Mouse (Mus musculus) kidney, adult 2 months (tissue): ENCODE results near the gene Gm37240. TPM values are rescaled to one million over a fixed set of nuclear protein-coding genes. Genes with fewer than 3 reads are reported as not detected.
A peak's percentile ranks its signal among the peaks of the same experiment; 100 is the strongest.
"Not testable (repeated sequence)": the region's sequence is repeated elsewhere in the genome, so short reads cannot be mapped to it uniquely, and the experiment has no call there.

ENCODE experiments used
- DNase-seq: peaks from one replicate; pipeline ENCODE4 v3.0.0; 2021
- H3K27ac ChIP-seq: fragments of 200-500 bp; 2 replicates; pipeline ENCODE4 v1.5.1; 2012; ENCODE audit warnings: low read depth, low read length, control low read depth, inconsistent platforms; ENCODE audit not compliant: insufficient read depth
- H3K27me3 ChIP-seq: fragments of 200-500 bp; replicated peaks from 2 replicates; pipeline ENCODE4 v1.6.1; 2012; ENCODE audit warnings: mild to moderate bottlenecking, moderate library complexity, low read length, inconsistent platforms; ENCODE audit not compliant: control insufficient read depth, insufficient read depth
- H3K36me3 ChIP-seq: fragments of 200-500 bp; 2 replicates; pipeline ENCODE4 v1.6.1; 2012; ENCODE audit warnings: mild to moderate bottlenecking, moderate library complexity, low read length, inconsistent platforms; ENCODE audit not compliant: control insufficient read depth, insufficient read depth
- H3K4me1 ChIP-seq: fragments of 200-500 bp; 2 replicates; pipeline ENCODE4 v1.6.1; 2011; ENCODE audit warnings: low read length; ENCODE audit not compliant: control insufficient read depth, insufficient read depth
- H3K4me3 ChIP-seq: fragments of 200-500 bp; 2 replicates; pipeline ENCODE4 v1.5.1; 2011; ENCODE audit warnings: mild to moderate bottlenecking, low read depth, low read length, control low read depth; ENCODE audit not compliant: insufficient read depth
- CTCF ChIP-seq: fragments of 200-500 bp; conservative IDR thresholded peaks from 2 replicates; pipeline ENCODE4 v1.5.1; 2011; ENCODE audit warnings: low read depth, mild to moderate bottlenecking, control low read depth, low read length, moderate library complexity, mixed read lengths; ENCODE audit not compliant: insufficient read depth, insufficient read length
- POLR2A ChIP-seq: fragments of 200-500 bp; IDR thresholded peaks from one replicate; pipeline ENCODE4 v1.6.1; 2011; ENCODE audit warnings: low read depth, low read length, control low read depth
- WGBS: fragments of 180-500 bp; shearing (Covaris S2); methylation state at CpG from one replicate; pipeline ENCODE4 v1.1.7; 2018; 5-methylcytosine and 5-hydroxymethylcytosine counted together
- polyA plus RNA-seq: library from polyadenylated mRNA; depleted of rRNA; stranded (reverse); fragments of >200 nt; gene quantifications from 2 replicates; pipeline ENCODE4 v1.2.3, GENCODE M21; 2012

Gene Gm37240
- polyA plus RNA-seq, 1 experiment = 5.5 TPM

DNA sequence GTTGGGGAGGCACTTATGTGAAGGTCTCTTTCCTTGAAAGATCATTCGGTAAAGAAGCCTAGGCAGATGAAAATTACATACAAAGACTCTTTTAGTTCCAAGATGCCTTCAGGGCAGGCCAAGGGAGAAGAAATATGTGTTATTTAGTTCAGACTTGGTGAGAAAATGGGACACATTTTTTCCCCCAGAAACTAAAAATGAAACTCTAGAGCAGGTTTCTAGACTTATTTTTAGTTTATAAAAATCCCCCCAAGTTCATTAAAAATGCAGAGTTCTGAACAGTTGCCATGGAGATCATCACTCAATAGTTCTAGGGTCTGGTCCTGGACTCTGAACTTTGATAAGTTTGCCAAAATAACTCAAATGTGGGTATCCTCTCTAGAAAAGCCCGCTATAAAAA lies 1226.9 kb downstream of the Gm37240 start:
- H3K27ac ChIP-seq = no peak overlapping the region
- H3K36me3 ChIP-seq = no peaks in the 10 kb centered on the region
- WGBS = 75% methylated on average over 2 of the region's 2 CpGs
- H3K27me3 ChIP-seq = no peaks in the 10 kb centered on the region
- no peaks in the 10 kb centered on the region for H3K4me1 ChIP-seq
- no peak overlapping the region for H3K4me3 ChIP-seq
- no peak for DNase-seq
- TF ChIP-seq POLR2A (no peak), CTCF (no peak)

DNA sequence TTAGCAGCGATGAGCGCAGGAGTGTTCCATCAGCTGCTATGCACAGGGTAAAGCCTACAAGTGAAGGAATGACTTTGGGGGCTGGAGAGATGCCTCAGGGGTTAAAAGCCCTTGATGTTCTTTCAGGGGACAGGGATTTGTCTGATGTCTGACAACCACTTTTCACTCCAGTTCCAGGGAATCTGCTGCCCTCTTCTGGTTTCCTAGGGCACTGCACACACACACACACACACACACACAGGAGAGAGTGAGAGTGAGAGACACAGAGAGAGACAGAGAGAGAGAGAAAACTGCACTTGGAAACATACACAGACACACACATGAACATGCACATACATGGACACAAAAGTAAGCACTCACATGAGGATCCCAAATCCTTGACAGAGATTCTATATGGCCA lies 1228.4 kb downstream of the Gm37240 start:
- H3K4me3 ChIP-seq = no peak overlapping the region
- no peak overlapping the region for H3K27ac ChIP-seq
- TF ChIP-seq CTCF (0 out of 2 replicates have a peak, but pooled peaks have one; percentile 16), POLR2A (no peak)
- no peaks in the 10 kb centered on the region for H3K4me1 ChIP-seq
- 98% methylated on average over 2 of the region's 2 CpGs for WGBS
- DNase-seq = no peak
- H3K36me3 ChIP-seq = no peaks in the 10 kb centered on the region
- H3K27me3 ChIP-seq = no peaks in the 10 kb centered on the region

DNA sequence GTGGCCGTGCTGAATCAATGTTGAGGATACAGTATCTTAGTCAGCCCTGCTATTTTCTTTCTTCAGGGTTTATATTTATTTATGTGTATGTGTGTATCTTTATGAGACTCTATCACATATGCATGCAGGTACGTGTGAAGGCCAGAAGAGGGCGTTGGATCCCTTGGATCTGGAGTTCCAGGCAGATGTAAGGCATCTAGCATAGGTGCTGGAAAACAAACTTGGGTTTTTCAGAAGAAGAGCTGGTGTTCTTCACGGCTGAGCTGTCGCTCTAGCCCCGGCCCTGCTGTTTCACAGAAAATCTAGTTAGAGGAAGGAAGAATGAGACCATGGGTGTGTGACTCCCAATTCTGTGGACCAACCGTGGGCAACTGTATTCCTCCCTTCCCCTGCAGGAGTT lies 1229.3 kb downstream of the Gm37240 start:
- TF ChIP-seq POLR2A = no peak
- no peak for TF ChIP-seq CTCF
- no peaks in the 10 kb centered on the region for H3K27me3 ChIP-seq
- DNase-seq = no peak
- H3K36me3 ChIP-seq = no peaks in the 10 kb centered on the region
- 83% methylated on average over 7 of the region's 7 CpGs for WGBS
- H3K27ac ChIP-seq = no peak overlapping the region
- no peak overlapping the region for H3K4me3 ChIP-seq
- no peaks in the 10 kb centered on the region for H3K4me1 ChIP-seq

DNA sequence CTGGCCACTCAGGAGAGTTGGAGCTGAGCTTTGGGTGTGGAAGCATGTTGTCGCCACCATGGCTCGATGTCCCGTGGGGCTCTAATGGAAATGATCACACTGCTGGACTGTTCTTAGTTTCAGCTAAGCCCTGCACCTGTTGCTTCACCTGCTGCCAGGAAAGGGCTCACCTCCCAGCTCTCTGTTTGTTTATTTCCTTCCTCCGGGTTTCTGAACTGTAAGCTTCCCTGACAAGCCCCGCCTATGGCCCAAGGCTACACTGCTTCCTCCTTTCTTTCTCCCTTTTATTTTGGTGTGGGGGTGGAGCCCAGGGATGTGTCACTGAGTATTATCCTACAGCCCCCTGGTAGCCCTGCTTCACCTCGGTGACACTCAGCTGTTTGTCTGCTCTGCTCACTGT lies 1230.1 kb downstream of the Gm37240 start:
- Histone ChIP-seq H3K36me3 (no peaks in the 10 kb centered on the region), H3K4me3 (no peak overlapping the region), H3K27ac (no peak overlapping the region), H3K27me3 (no peaks in the 10 kb centered on the region), H3K4me1 (no peaks in the 10 kb centered on the region)
- WGBS = 60% methylated on average over 6 of the region's 6 CpGs
- DNase-seq = no peak
- TF ChIP-seq POLR2A = no peak
- no peak for TF ChIP-seq CTCF

DNA sequence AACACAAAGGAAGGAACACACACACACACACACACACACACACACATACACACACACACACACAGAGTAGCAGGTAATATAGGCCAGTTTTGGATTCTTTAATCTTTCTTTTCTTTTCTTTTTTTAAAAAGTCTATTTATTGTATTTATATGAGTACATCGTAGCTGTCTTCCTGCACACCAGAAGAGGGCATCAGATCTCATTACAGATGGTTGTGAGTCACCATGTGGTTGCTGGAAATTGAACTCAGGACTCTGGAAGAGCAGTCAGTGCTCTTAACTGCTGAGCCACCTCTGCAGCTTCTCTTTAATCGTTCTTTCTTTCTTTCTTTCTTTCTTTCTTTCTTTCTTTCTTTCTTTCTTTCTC lies 1231.5 kb downstream of the Gm37240 start:
- H3K4me1 ChIP-seq, H3K27ac ChIP-seq, H3K36me3 ChIP-seq, H3K4me3 ChIP-seq, H3K27me3 ChIP-seq, DNase-seq: not testable (repeated sequence)
- 78% methylated on average over 2 of the region's 2 CpGs for whole genome bisulfite sequencing

DNA sequence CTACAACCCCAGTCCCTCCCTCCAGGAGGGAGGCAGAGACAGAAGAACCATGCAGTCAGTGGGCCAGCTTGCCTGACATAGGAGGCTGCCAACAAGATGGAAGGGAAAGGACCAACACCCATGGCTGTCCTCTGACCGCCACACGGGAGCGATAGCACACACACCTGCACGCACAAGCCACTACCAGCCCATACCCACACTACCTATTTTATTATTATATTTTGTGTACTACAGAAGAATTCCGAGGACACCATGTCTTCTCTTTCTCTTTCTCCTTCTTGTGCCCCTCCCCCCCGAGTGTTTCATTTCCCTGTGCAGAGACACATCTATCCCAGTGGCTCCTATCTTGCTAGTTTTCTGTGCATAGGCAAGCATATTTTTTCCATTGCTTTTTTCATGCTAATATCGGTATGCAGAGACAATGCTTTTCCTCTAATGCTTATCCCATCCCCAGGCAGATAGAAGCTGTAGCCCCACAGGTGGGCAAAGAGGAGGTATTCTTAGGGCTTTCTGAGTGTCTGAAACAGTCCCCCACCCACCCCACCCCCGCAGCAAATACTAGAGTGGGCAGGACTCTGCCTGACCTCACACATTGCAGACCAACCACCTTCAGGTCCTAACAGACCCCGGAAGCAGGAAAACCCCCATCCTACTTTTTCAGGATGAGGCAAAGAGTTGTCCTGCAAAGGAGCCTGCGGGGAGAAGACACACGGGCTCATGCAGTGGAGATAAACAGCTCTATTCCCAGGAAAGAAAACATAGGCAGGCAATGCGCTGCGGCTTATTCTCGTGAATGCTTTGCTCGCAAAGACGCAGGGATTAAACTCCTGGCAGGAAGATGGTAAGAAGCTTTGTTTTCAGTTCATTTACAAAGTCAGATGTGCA lies 1232.2 kb downstream of the Gm37240 start:
- H3K27me3 ChIP-seq = no peaks in the 10 kb centered on the region
- TF ChIP-seq POLR2A (no peak), CTCF (no peak)
- 49% methylated on average over 16 of the region's 16 CpGs for WGBS
- H3K27ac ChIP-seq = no peak overlapping the region
- no peaks in the 10 kb centered on the region for H3K36me3 ChIP-seq
- H3K4me1 ChIP-seq = no peaks in the 10 kb centered on the region
- H3K4me3 ChIP-seq = no peak overlapping the region
- DNase-seq = no peak

DNA sequence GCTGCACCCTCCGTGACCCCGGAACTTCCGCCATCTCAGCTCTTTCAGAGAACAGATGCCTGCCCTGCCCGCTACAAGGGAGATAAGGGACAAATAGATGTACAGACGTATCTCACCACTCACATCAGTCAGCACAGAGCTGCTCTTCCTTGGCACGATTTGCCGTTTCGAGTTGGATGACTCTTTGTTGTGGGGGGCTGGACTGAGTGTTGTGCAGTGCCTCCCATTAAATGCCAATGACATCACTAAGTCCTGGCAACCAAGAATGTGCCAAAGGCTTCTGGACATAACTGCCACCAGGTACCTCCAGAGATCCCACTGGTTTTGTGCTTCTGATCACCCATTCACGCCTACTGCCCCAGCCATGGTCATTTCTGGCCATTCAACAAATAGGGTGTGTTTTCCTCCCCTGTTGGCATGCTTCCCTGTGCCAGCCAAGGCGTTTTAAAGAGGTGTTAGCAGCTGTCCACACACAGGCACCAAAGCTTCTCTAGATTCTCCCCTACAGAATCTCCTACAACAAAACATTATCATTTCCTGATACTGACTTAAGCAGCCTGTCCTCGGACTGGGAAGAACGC lies 1233.0 kb downstream of the Gm37240 start:
- H3K4me3 ChIP-seq = no peak overlapping the region

More for the DNA sequence above, 1233.0 kb downstream of the Gm37240 start:
- Histone ChIP-seq H3K27ac (no peak overlapping the region), H3K4me1 (no peaks in the 10 kb centered on the region), H3K36me3 (no peaks in the 10 kb centered on the region), H3K27me3 (no peaks in the 10 kb centered on the region)
- 45% methylated on average over 12 of the region's 12 CpGs for WGBS
- TF ChIP-seq CTCF = no peak
- no peak for TF ChIP-seq POLR2A
- DNase-seq = no peak
